Mouse (Mus musculus): ENCODE data around the gene Als2cl.

GRCm38 (mm10) chr9:110945343-110945742 is 65.7 kb downstream of the Als2cl start:
- TF ChIP-seq CTCF (IDR thresholded peaks at IDR 0.05; ENCODE audit: borderline replicate concordance, insufficient read depth, low read length), result no peak
- no peak for TF ChIP-seq POLR2A (IDR thresholded peaks at IDR 0.05; ENCODE audit: low read depth, low read length)

Measured in embryonic fibroblast, embryonic 13.5 days (primary cell).